Mouse (Mus musculus): Measurements from ENCODE around the gene Cd300ld5. TPM values are rescaled to one million over a fixed set of nuclear protein-coding genes. Genes with fewer than 3 reads are reported as not detected.

Cd300ld5 gene
- total and polyA plus RNA-seq, 3 experiments: not detected

DNA sequence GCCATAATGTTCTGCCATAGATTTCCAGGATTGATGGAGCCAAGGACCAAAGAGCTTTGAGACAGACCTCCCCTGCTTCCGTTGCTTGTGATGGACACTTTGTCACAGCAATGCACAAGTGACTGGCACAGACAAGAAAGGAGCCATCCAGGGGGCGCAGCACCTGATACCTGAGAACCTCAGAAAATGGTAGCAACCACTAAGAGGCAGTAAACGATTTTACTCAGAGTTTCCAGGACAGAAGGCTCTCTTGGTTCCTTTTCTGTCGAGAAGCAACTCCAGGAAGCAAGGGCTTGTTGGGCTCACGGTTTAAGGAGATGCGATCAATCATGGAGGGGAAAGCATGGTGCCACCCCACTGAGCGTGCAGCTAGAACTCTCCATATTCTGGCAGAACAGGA, 48.6 kb upstream of the Cd300ld5 start (continued):
- peak in 1 of 2 experiments; percentile 81; a peak in 2 of 4 replicates for TF ChIP-seq CTCF (conservative IDR thresholded peaks at IDR 0.05 in 1 of 2, IDR thresholded peaks at IDR 0.05 in 1 of 2; ENCODE audit: low read depth in 2 of 2, low read length in 2 of 2)
- no peak for TF ChIP-seq TCF12 (IDR thresholded peaks at IDR 0.05; ENCODE audit: low read depth, low read length)
- no peak for TF ChIP-seq CHD2 (IDR thresholded peaks at IDR 0.05; ENCODE audit: low read length)
- no peak for TF ChIP-seq MAFK (IDR thresholded peaks at IDR 0.05; ENCODE audit: insufficient replicate concordance, low read length)
- no peak for TF ChIP-seq SIN3A (IDR thresholded peaks at IDR 0.05; ENCODE audit: low read length)

DNA sequence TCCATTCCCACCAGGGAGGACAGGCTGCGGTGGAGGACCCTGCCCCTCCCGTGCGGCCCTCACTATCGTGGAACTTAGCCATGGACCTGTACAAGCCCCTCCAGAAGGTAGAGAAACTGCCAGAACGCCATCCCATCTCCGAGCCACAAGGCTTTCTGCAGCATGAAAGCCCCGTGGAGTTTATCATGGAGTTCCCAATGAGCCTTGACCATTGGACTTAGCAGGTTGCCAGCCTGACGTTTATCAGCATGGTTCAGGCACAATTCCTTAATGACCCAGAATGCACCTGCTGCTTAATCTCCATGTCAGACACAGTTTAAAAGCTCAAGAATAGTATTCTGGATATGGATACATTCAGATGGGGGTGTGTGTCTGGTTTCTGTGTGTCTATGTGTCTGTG, 47.5 kb upstream of the Cd300ld5 start:
- in situ Hi-C loops (cut with MboI; ENCODE audit: low pct_ligation_motif_present, low pct_unique_long_range_greater_than_20kb, low sequenced_read_pairs) (no loop called here), dilution Hi-C loops (cut with MboI; ENCODE audit: extremely low pct_ligation_motif_present, extremely low pct_unique_long_range_greater_than_20kb, low sequenced_read_pairs) (no loop called here)
- peaks cover 3% of the 10 kb centered on the region for H3K27me3 ChIP-seq (replicated peaks)
- no peak for DNase-seq (ENCODE audit: extremely low read depth)
- no peak overlapping the region for H3K9ac ChIP-seq (ENCODE audit: insufficient read depth, low read depth)
- H3K36me3 ChIP-seq (replicated peaks in 1 of 2; ENCODE audit: control insufficient read depth in 1 of 2, insufficient read depth in 1 of 2, low read length in 1 of 2): no peaks in the 10 kb centered on the region
- peaks cover 12 to 30% of the 10 kb centered on the region in 2 experiments for H3K4me1 ChIP-seq (ENCODE audit: control insufficient read depth in 1 of 2, insufficient read depth in 2 of 2)
- H3K4me3 ChIP-seq (replicated peaks in 1 of 3; ENCODE audit: low read depth in 2 of 3, low read length in 2 of 3, poor library complexity in 1 of 3): no peak overlapping the region
- no peak overlapping the region for H3K4me2 ChIP-seq (ENCODE audit: insufficient read depth, low read depth, poor library complexity, severe bottlenecking)
- TF ChIP-seq SMC3 (IDR thresholded peaks at IDR 0.05; ENCODE audit: low read depth, low read length) (no peak), CHD2 (IDR thresholded peaks at IDR 0.05; ENCODE audit: low read length) (no peak), ZC3H11A (IDR thresholded peaks at IDR 0.05; ENCODE audit: low read depth, low read length) (no peak), IRF4 (IDR thresholded peaks at IDR 0.05; ENCODE audit: low read depth, low read length) (no peak), HCFC1 (IDR thresholded peaks at IDR 0.05; ENCODE audit: low read depth, low read length) (no peak), SIN3A (IDR thresholded peaks at IDR 0.05; ENCODE audit: low read length) (no peak), UBTF (IDR thresholded peaks at IDR 0.05; ENCODE audit: low read depth, low read length) (no peak), RAD21 (IDR thresholded peaks at IDR 0.05; ENCODE audit: low read depth, low read length) (no peak), POLR2A (IDR thresholded peaks at IDR 0.05; ENCODE audit: low read depth, low read length) (no peak), EP300 (IDR thresholded peaks at IDR 0.05; ENCODE audit: low read length) (no peak), GABPA (IDR thresholded peaks at IDR 0.05; ENCODE audit: insufficient replicate concordance, low read depth, low read length) (no peak)
- peaks cover 2% of the 10 kb centered on the region for H3K9me3 ChIP-seq (replicated peaks; ENCODE audit: low read length)
- no peak overlapping the region for H3K27ac ChIP-seq (ENCODE audit: insufficient read depth, low read depth)
- H3K79me2 ChIP-seq (replicated peaks; ENCODE audit: control insufficient read depth, extremely low read depth, insufficient read depth, poor library complexity, severe bottlenecking): no peaks in the 10 kb centered on the region

DNA sequence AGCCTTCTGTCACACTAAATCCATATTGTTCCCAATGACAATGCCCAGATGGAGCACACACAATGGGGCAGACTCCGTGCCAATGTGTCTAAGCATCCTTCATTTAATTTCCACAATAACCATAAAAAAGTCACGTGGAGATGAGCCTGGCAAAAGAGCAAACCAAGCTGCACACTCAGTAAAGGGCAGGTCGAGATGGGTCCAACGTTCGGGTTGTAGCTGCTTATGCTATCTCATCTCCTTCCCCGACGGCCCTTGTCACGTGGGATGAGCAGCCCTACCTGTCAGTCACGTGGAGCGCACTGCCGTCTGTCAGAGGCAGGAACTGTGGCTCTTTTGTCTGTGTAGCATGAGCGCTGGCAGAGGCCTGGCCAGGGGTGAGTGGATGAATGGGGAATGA, 47.0 kb upstream of the Cd300ld5 start:
- Histone ChIP-seq H3K36me3 (replicated peaks in 1 of 2; ENCODE audit: control insufficient read depth in 1 of 2, insufficient read depth in 1 of 2, low read length in 1 of 2) (no peaks in the 10 kb centered on the region), H3K27me3 (replicated peaks) (peaks cover 3% of the 10 kb centered on the region), H3K4me3 (replicated peaks in 1 of 3; ENCODE audit: low read depth in 2 of 3, low read length in 2 of 3, poor library complexity in 1 of 3) (no peak overlapping the region), H3K4me2 (ENCODE audit: insufficient read depth, low read depth, poor library complexity, severe bottlenecking) (no peak overlapping the region), H3K4me1 (ENCODE audit: control insufficient read depth in 1 of 2, insufficient read depth in 2 of 2) (peaks cover 12 to 30% of the 10 kb centered on the region in 2 experiments), H3K79me2 (replicated peaks; ENCODE audit: control insufficient read depth, extremely low read depth, insufficient read depth, poor library complexity, severe bottlenecking) (no peaks in the 10 kb centered on the region), H3K9ac (ENCODE audit: insufficient read depth, low read depth) (no peak overlapping the region), H3K27ac (ENCODE audit: insufficient read depth, low read depth) (no peak overlapping the region), H3K9me3 (replicated peaks; ENCODE audit: low read length) (no peaks in the 10 kb centered on the region)
- TF ChIP-seq MYC (IDR thresholded peaks at IDR 0.05; ENCODE audit: low read depth, low read length): no peak
- no peak for TF ChIP-seq MAZ (IDR thresholded peaks at IDR 0.05; ENCODE audit: low read depth, low read length)
- TF ChIP-seq POLR2A (IDR thresholded peaks at IDR 0.05; ENCODE audit: low read depth, low read length): no peak
- TF ChIP-seq POLR2AphosphoS2 (IDR thresholded peaks at IDR 0.05; ENCODE audit: low read depth, low read length): no peak
- in situ Hi-C loops (cut with MboI; ENCODE audit: low pct_ligation_motif_present, low pct_unique_long_range_greater_than_20kb, low sequenced_read_pairs) (loop anchor here (5.0 kb wide), 1 partner anchor 73 kb away; no protein-coding TSS in a partner anchor), dilution Hi-C loops (cut with MboI; ENCODE audit: extremely low pct_ligation_motif_present, extremely low pct_unique_long_range_greater_than_20kb, low sequenced_read_pairs) (no loop called here)
- no peak for DNase-seq (ENCODE audit: extremely low read depth)

Measured in CH12.LX (cell line).